Mouse (Mus musculus) CD4-positive helper T cell, adult 2 months (primary cell): ENCODE data around the gene Cox11.
A peak's percentile ranks its signal among the peaks of the same experiment; 100 is the strongest.

Experiments used
- DNase-seq: peaks from one replicate; pipeline ENCODE4 v3.0.0-alpha.2; 2012; ENCODE audit warnings: low read depth, missing footprints, low spot score

Cox11 gene

DNA sequence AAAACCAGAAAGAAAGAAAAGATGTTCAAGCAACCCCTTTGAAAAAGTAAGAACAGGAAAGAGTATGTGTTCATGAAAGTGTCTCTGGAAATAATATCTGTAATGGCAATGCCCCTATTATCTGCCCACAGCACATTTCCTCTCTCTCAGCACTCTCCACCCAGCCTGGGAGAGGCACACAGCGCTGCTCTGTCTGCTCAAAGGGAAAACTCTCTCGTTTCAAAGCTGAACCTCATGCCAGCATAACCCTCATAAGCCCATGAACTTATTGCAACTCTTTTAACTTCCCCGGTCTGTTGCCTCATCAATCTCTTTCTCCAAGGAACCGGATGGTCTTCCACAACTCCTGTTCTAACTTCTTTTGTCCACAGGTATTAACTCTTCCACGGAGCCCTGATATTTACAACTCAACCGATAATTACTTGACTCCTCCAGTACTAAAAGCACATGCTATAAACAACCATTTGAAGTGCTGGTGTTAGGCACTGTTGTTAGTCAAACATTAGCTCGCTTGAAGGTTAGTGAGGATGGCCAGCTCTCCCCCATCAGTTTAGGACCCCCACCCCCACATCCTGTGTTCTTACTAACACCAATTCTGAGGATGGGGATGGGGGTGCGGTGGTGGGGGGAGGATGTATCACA, 26.5 kb downstream of the Cox11 start:
- DNase-seq: no peak

- DNase-seq: no peak
Observed at GRCm38 (mm10) chr11:90665161-90665560, 27.2 kb downstream of the Cox11 start.

DNA sequence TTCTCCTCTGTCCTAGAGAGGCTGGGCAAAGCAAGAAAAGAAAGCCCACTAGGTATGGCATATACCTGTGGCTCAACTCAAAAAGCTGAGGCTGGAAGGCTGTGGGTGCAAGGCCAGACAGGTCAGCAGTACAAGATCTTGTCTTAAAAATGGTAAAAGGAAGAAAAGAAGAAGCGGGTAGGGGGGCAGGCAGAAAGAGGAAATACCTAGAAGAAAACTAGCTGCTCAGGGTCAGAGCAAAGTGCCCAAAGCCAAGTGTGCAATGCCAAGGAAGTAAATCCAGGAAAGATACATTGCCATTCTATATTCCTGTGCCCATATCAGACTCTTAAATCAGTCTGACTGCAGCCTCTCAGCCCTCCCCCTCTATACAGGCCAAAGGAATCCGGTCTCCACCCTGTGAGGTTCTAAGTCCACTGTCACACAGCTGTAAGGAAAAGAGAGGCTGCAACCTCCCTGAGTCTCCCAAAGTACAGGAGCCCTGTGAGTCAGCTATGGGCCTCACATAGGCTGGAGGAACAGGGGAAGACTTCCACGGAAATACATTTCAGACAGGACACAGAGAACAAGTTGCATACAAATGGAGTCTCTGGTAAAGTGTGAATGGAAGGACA, 28.3 kb downstream of the Cox11 start:
- no peak for DNase-seq

- no peak for DNase-seq
Observed at GRCm38 (mm10) chr11:90666916-90667315, 28.9 kb downstream of the Cox11 start.

- DNase-seq: no peak
Observed at GRCm38 (mm10) chr11:90667325-90667724, 29.4 kb downstream of the Cox11 start.

- DNase-seq: peak; percentile 17
Observed at GRCm38 (mm10) chr11:90675479-90676110, 37.6 kb downstream of the Cox11 start.

DNA sequence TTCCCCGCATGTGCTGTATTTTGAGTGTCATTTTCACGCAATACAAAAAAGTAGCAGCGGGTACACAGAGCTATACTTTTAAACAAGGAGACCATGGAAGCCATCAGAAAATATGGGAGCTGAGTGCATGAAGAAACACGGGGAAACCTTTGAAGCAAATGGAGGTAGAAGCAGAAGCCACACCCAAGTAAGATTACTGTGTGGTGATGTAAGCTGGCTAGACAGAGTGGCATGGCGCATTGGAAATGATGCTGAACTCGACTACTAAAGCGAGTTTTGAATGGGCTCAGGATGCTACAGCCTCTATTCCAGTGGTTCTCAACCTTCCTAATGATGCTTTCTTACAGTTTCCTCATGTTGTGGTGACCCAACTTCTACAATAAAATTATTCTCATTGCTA, 39.1 kb downstream of the Cox11 start:
- DNase-seq: no peak

- no peak for DNase-seq
Observed at GRCm38 (mm10) chr11:90677771-90678288, 39.9 kb downstream of the Cox11 start.

- no peak for DNase-seq
Observed at GRCm38 (mm10) chr11:90678582-90678981, 40.6 kb downstream of the Cox11 start.

GRCm38 (mm10) chr11:90681171-90681570, 43.2 kb downstream of the Cox11 start:
- no peak for DNase-seq

DNA sequence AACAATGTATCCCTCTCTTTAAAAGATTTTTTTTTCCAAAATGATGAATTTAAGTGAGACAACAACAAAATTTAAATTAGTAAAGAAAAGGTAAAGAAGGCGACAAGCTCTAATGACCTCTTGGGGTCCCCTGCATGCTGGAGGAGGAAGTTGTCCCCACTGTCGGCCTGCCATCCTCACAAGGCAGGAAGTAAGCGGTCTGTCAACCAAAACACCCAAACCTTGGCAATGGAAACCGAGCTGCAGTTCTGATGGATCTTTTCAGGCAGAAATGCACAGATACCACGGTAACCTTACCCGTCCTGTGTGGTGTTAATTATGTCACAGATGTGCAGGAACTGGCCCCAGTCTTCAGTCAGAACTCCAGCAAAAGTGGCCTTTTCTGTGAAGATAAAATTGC, 46.8 kb downstream of the Cox11 start:
- DNase-seq: no peak

DNA sequence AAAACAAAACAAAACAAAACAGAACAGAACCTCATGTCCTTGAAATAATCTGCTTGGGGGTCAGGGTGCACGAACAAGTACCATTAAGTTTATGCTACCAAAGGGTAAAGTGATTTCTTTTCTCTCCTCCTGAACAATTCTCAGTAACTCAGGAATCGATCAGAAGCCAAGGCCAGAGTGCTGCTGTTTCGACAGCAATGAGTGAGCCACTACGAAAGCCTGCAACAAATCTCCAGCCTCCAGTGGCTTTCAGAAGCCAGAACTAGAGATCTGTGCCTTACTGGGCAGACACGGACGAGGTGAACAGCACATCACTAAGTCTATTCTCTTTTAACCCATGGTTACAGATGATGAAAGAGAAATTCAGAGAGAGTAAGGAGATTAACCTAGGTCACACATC, 47.2 kb downstream of the Cox11 start:
- DNase-seq: no peak

DNA sequence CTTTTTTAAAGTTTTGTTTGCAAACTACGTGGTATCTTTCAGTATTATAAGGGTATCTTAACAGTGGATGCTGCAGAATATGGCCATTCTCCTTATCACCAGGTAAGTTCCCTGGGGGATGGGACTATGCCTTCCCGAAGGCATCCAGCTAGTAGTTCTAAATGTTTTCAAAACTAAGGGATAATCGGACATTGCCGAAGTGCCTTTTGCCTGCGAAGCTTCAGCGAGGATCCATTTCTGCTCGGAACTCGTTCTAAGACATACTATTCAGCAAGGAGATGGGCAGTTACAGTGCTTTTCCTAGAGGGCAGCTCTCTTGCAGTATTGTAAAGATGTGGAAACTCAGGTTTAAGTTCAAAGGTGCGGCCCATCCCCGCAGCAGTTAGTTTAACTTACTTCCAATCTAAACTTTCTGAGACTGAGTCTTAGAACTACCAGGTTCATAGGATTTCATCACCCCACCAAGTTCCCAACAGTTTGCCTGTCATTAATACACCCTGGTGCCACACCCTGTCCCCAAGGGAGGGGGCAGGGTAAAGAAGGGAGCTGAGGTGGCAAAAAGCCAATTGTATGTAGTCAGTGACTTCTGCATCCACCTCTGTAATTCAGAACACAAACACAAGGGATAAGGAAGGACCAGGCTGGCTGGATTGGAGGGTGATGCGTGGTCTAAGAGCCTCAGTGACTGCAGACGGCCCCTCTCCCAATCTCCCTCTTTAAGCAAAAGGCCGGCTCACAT, 48.5 kb downstream of the Cox11 start:
- DNase-seq: no peak

DNA sequence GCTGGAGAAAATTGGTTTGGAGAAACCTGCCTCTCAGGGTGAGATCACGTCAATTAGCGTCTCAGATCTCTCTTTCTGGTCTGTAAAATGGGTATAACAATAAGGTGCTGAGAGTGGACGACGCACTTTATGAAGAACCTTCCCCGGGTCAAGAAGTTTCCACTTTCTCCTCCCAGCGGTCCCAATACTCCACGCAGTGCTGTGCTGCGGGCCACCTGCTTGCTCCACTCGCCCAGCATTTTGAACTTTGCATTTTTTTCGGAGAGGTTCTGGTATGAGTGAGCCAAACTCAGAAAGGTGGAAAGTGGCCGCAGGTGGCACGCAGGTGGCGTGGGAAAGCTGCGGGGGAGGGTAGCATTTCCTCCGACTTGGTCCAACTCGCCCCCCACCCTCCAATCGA, 49.1 kb downstream of the Cox11 start:
- no peak for DNase-seq

DNA sequence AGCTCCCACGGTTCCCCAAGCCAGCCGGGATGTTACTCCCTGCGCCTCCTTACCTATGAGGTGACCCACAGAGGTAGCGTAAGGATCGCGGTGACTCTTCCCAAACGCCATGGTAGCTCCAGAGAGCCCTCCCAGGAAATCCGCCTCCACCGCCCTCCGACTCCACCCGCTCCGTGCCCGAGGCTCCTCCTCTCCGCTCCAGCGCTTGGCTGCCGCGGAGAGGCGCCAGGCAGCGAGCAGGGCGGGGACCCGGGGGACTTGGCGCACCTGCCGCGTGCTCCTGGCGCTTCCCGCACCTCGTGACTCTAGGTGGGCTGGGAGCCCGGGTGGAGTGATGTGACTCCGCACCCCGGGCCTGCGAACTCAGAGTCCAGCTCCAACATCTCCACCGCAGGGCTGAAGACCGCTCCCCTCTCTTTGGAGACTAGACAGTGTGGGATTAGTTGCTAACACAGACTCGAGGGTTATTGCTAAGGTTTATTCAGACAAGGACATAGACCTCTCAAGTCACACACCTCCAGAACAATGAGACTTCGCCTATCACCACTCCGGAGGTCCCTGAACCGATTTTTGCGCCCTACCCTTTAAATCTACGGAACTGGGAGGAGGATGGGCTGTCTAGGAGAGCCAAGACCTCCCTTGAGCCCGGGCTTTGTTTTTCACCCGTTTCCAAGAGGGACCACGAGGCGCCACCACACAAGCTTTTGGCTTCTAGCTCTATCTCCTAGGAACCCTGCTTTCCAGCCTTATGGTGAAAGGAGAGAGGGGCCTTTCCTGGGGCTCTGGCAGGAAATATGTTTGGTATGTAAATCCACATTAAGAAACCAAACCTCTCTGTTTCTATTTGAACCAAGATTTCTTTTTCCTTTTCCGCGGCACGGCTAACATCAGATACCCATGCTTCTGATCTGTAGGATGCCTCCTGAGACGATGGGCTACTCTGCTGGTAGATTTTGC, 49.8 kb downstream of the Cox11 start, which contains the start of gene Tom1l1:
Gene Tom1l1 (minus strand): TSS at position 907 of the 957 bp plus-strand sequence.
- DNase-seq: no peak

DNA sequence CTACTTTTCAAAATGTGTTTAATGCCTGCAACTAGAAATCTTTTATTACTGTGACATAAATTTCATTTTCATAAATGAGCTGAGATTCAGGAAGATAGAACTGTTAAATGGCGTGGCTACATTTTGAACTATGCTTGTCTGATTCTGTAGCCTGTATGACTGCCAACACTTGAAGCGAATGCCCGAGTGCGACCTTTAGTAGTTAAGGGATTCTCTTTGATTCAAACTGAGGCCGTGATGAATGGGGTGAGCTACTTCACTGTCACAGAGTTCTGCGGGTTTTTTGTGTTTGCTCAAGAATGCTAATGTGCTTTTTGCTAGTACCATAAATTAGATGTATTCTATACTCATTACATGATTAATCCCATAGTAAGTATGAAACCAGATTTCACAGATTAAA, 52.4 kb downstream of the Cox11 start:
- DNase-seq: no peak

DNA sequence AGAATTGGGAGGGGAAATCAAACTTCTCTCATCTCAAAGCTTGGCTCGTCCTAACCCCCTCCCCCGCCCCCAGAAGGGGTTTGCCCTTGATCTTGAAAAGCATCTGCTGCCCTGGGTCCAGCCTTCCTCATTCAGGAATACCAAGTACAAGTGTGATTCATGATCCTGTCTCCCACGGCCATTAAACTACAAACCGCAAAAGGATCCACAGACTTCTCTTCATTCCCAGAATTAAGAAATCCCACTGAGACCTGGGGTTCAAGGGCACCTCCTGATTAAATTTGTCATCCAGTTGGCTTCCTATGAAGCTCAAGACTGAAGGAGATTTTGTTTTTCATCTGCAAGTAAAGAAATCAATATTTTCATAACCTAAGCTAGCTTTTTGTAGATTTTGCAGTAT, 56.2 kb downstream of the Cox11 start:
- no peak for DNase-seq
